Mouse (Mus musculus): ENCODE data around the gene Ing2. TPM values are rescaled to one million over a fixed set of nuclear protein-coding genes. Genes with fewer than 3 reads are reported as not detected.

Gene Ing2
- total RNA-seq, 4 experiments from 2014 or later: 40.3 to 50.1 (median 44.3) TPM

DNA sequence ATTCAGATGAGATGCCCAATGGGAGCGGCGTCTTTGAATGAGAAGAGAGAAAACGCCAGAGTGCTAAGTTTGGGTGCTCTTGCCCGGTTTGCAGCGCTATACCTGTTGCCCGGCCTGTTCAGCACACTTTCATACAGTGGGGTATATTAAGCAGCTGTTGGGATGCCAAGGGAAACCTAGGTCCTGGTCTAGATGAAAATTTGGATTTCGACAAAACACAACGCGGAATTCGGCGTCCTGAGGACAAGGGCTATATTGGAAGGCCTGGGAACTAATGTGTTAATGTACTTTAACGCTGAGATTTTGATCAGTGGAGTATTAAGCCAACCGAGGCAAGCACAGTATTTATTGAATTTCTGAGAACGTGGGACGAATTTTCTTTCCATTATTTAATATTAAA is 868 bp upstream of the Ing2 start:
- no peak for DNase-seq (ENCODE audit: low spot score in 2 of 2)

GRCm38 (mm10) chr8:47675786-47676185 is 430 bp upstream of the Ing2 start:
- peak in 1 of 2 experiments; percentile 27 for DNase-seq (ENCODE audit: low spot score in 2 of 2)

GRCm38 (mm10) chr8:47674140-47674776 is 1.1 kb downstream of the Ing2 start:
- DNase-seq (ENCODE audit: low spot score in 2 of 2): peak in 1 of 2 experiments; percentile 18

DNA sequence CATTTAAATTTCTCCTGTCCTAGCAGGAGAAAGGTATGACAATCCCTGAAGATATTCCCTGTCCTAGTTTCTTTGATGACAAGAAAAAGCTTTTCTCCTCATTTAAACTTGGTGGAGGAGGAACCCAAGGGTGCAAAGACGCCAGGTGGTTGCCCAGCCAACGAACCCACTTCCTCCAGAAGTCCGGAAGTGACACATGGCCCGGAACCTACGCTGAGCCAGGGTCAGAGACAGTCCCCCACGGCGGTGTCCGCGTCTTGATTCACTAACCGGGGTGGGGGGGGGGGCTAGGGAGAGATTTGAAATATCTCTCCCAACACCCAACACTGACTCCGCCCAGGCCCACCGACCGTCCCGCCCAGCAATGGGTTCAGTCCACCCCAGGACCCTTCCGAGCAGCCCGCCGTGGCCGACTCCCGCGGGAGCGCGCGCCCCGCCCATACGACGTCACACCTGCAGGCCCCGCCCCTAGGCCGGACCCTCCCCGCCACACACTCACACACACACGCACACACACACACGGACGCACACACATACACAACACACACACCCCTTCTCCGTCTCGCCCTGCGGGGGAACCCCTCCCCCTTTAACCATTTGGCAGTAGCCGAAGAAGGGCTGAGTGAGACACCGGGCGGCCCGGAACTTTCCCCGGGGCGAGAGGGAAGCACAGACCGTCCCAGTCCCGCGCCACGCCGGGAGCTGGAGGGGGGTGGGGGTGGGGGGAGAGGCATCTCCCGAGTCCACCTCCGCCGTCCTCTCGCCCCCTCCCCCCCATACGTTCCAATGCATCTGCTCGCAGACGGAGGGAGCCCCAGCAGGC is 1.8 kb downstream of the Ing2 start:
- peak; percentile 75 to 82 for DNase-seq (ENCODE audit: low spot score in 2 of 2)

GRCm38 (mm10) chr8:47664231-47664785 is 11.0 kb downstream of the Ing2 start:
- DNase-seq (ENCODE audit: low spot score in 2 of 2): no peak

- no peak for DNase-seq (ENCODE audit: low spot score in 2 of 2)
These were observed 12.2 kb downstream of the Ing2 start for GRCm38 (mm10) chr8:47663201-47663600.

- no peak for DNase-seq (ENCODE audit: low spot score in 2 of 2)
These were observed 12.6 kb downstream of the Ing2 start for GRCm38 (mm10) chr8:47662716-47663115.

GRCm38 (mm10) chr8:47660394-47660793 is 15.0 kb downstream of the Ing2 start:
- no peak for DNase-seq (ENCODE audit: low spot score in 2 of 2)

- DNase-seq (ENCODE audit: low spot score in 2 of 2): no peak
These were observed 15.9 kb downstream of the Ing2 start for GRCm38 (mm10) chr8:47659463-47659862.

GRCm38 (mm10) chr8:47654406-47654805 is 20.9 kb downstream of the Ing2 start:
- no peak for DNase-seq (ENCODE audit: low spot score in 2 of 2)

DNA sequence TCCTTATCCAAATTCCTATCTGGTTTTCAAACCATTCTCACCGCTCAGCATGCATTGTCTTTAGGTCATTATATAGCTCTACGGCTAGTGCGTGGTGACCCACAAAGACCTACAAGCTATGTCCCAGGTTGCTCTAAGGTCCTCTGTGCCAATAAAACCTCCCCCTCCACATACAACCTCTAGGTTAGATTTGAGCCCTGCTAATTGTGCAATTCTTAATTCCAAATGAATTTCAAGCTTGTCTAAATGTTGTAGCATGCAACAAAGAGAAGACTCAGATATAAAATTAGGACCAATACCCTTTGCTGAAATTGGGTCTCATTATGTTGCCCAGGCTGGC is 22.6 kb downstream of the Ing2 start:
- DNase-seq (ENCODE audit: low spot score in 2 of 2): no peak

DNA sequence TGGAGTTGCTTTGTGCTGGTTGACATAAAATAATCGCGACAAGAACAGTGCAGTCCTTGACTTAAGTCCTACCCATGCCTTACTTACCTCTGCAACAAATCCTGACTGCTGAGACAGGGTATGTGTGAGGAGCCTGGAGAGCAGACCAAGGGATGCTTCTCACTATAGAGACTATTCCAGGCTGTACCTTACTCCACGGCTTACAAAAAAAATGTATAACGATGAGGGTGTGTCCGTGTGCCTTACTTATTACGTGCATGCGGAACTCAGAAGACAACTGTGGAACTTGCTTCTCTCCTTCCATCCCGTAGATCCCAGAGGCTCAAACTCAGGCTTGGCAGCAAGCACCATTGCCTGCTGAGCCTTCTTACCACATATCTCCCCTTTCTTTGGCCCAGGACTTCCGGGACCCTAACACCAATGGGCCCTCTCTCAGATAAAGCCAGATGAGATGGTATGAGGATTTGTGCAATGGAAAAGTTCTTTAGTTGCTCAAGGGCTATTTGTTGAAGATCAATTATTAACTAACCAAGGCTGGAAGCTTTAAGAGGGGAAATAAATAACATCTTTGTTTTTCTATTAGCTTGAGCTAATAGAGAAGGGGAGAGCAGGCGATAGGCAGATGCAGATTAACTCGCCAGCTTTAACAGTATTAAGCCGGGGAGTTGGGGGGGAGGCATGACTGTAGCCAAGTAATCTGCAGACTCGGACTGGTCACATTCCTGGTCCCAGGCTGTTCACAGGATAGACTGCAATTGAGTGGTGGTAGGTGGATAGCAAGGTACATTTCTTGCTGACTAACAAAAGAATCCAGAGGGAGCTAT is 23.2 kb downstream of the Ing2 start:
- DNase-seq (ENCODE audit: low spot score in 2 of 2): no peak

DNA sequence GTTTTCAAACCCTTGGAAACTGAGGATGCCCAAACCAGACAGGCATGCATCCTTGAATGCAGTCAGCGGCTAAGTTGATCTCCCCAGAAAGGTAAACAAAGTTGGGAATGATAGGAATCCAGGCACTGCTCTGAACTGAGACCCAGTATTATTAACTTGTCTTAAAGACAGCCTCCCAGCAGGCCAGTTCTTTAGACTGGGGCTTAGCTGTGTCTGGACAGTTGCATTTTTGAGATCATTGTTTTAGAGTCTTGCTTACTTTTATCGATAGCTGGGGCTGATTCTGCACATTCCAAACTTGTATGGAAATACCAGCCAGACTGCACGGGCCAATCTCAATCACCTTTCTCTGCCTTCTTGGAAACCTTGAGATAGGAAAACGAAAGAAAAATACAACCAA is 24.5 kb downstream of the Ing2 start:
- no peak for DNase-seq (ENCODE audit: low spot score in 2 of 2)

- no peak for DNase-seq (ENCODE audit: low spot score in 2 of 2)
These were observed 25.8 kb downstream of the Ing2 start for GRCm38 (mm10) chr8:47649551-47649950.

DNA sequence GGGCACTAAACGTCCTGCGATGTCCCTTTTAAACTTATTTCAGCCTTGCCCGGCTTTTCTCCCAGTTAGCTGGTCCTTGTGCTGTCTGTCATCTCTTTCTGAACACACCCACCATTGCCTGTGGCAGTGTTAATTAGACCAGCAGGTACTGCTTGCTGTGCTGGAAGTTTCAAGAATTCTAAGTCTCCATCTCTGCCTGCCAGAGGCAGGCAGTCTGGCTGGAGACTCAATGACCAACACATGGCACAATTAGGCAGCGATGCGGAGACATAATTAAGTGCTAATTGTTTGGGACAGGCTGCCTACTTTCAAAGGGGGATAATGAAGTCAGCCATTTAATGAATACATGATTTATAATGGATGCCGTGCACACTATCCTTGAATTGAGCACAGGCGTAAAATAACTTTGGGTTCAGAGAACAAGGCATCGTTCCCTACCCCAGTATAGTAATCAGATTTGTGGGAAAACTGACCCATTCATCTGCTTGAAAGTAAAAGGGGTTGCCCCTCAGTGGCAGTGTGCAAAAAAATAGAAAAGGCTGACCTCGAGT is 32.8 kb downstream of the Ing2 start:
- DNase-seq (ENCODE audit: low spot score in 2 of 2): no peak

DNA sequence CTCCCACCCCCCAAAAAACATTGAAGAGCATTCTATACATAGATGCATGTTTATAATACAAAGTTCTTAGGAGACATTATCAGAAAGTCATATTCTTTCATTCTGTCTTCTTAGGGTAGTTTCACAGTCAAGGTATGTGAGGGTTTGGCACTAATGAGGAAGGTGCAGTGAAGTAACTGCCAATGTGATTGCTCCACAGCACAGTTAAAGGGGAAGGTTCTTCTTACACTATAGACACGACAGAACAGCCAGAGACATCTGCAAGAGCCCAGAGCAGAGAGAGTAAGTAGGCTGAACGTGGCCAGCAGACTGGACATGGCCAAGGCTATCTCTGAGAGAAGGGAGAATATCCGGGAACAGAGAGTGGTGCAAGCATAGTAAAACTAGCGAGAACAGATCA is 38.2 kb downstream of the Ing2 start:
- DNase-seq (ENCODE audit: low spot score in 2 of 2): no peak

DNA sequence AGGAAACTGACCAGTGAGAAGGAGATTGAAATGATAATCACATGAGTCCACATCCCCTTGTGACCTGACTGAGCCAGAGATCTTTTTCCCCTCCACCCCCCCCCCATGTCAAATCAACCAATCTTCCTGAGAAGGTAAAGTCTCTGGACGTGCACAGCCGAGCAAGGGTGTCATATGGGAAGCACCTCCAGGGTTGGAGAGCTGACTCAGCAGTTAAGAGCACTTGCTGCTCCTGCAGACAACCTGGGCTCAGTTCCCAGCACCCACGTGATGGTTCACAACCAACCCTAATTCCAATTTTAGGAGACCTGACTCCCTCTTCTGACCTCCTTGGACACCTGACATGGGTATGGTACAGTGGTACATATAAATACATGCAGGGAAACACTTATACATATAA is 39.3 kb downstream of the Ing2 start:
- DNase-seq (ENCODE audit: low spot score in 2 of 2): no peak

GRCm38 (mm10) chr8:47634791-47635341 is 40.5 kb downstream of the Ing2 start:
- DNase-seq (ENCODE audit: low spot score in 2 of 2): no peak

DNA sequence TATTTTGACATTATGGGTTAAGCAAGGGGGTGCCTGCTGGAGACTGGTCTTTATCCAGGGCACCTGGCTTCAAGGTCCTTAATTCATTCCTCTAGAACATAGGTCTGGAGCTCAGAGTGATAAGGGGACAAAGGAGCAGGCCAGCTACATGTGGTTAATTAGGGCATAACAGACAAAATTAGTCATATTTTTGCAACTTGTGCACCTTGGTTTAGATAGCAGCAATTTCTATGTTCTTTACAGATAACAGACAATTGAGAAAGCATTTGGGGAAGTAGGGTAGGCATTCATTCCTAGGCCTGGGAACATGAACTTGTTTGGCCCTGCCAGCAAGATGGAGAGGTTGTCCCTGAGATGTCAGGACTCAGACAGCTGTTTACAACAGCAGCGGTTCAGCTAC is 54.2 kb downstream of the Ing2 start:
- no peak for DNase-seq (ENCODE audit: low spot score in 2 of 2)
